Mouse (Mus musculus) spleen, adult 2 months (tissue): ENCODE measurements around the gene Nckipsd. TPM values are rescaled to one million over a fixed set of nuclear protein-coding genes. Genes with fewer than 3 reads are reported as not detected.
A peak's percentile ranks its signal among the peaks of the same experiment; 100 is the strongest.

Experiments
- DNase-seq, 2 experiments: peaks; one replicate each; pipeline versions ENCODE4 v3.0.0 to v3.0.0-alpha.2; 2012 to 2021; ENCODE audit warnings: low spot score in 2 of 2, low read depth in 1 of 2
- H3K27ac ChIP-seq: fragments of 200-500 bp; 2 replicates; pipeline ENCODE4 v1.5.1; 2012; ENCODE audit warnings: low read length, inconsistent platforms; ENCODE audit not compliant: insufficient read depth
- H3K27me3 ChIP-seq: fragments of 200-500 bp; 2 replicates; pipeline ENCODE4 v1.6.1; 2012; ENCODE audit warnings: mild to moderate bottlenecking, moderate library complexity, low read length, inconsistent platforms; ENCODE audit not compliant: control insufficient read depth, insufficient read depth
- H3K36me3 ChIP-seq: fragments of 200-500 bp; 2 replicates; pipeline ENCODE4 v1.6.1; 2012; ENCODE audit warnings: mild to moderate bottlenecking, low read length, inconsistent platforms; ENCODE audit not compliant: control insufficient read depth, insufficient read depth
- H3K4me1 ChIP-seq: fragments of 200-500 bp; 2 replicates; pipeline ENCODE4 v1.6.1; 2011; ENCODE audit warnings: inconsistent platforms; ENCODE audit not compliant: control insufficient read depth, insufficient read depth, insufficient read length
- H3K4me3 ChIP-seq: fragments of 200-500 bp; 2 replicates; pipeline ENCODE4 v1.5.1; 2011; ENCODE audit warnings: mild to moderate bottlenecking, inconsistent platforms; ENCODE audit not compliant: insufficient read depth, insufficient read length; ENCODE audit errors: extremely low read depth
- CTCF ChIP-seq: fragments of 200-500 bp; IDR thresholded peaks from 2 replicates; pipeline ENCODE4 v1.5.1; 2011; ENCODE audit warnings: mild to moderate bottlenecking, inconsistent platforms; ENCODE audit not compliant: insufficient read depth, insufficient read length, insufficient replicate concordance; ENCODE audit errors: extremely low read depth
- POLR2A ChIP-seq: fragments of 200-500 bp; IDR thresholded peaks from 2 replicates; pipeline ENCODE4 v1.6.1; 2011; ENCODE audit warnings: low read depth, low read length, inconsistent platforms
- WGBS: fragments of 180-500 bp; shearing (Covaris S2); methylation state at CpG from one replicate; pipeline ENCODE4 v1.1.7; 2018; 5-methylcytosine and 5-hydroxymethylcytosine counted together
- polyA plus RNA-seq: library from polyadenylated mRNA; depleted of rRNA; stranded (reverse); fragments of >200 nt; gene quantifications from 2 replicates; pipeline ENCODE4 v1.2.3, GENCODE M21; 2012

The Nckipsd gene
- polyA plus RNA-seq, 1 experiment: 26.4 TPM

- Histone ChIP-seq H3K36me3 (no peaks in the 10 kb centered on the region), H3K4me3 (no peak overlapping the region), H3K27ac (no peak overlapping the region), H3K4me1 (peaks cover 12% of the 10 kb centered on the region), H3K27me3 (no peaks in the 10 kb centered on the region)
- TF ChIP-seq CTCF (no peak), POLR2A (no peak)
- WGBS: 92% methylated on average over 3 of the region's 3 CpGs
- DNase-seq: no peak
Measured at GRCm38 (mm10) chr9:108788713-108789112, 19.5 kb upstream of the Nckipsd start.

GRCm38 (mm10) chr9:108792307-108792706 is 15.9 kb upstream of the Nckipsd start:
- H3K27ac ChIP-seq: no peak overlapping the region
- peaks cover 8% of the 10 kb centered on the region for H3K4me1 ChIP-seq
- TF ChIP-seq CTCF (no peak), POLR2A (no peak)
- WGBS: 72% methylated on average over 1 of the region's 1 CpGs
- H3K4me3 ChIP-seq: no peak overlapping the region
- peaks cover 14% of the 10 kb centered on the region for H3K36me3 ChIP-seq
- H3K27me3 ChIP-seq: no peaks in the 10 kb centered on the region
- DNase-seq: no peak

- no peak overlapping the region for H3K27ac ChIP-seq
- no peak for TF ChIP-seq CTCF
- TF ChIP-seq POLR2A: no peak
- DNase-seq: no peak
- H3K36me3 ChIP-seq: peaks cover 17% of the 10 kb centered on the region
- peaks cover 8% of the 10 kb centered on the region for H3K4me1 ChIP-seq
- 21% methylated on average over 3 of the region's 3 CpGs for WGBS
- H3K27me3 ChIP-seq: no peaks in the 10 kb centered on the region
- no peak overlapping the region for H3K4me3 ChIP-seq
Measured at GRCm38 (mm10) chr9:108792730-108793129, 15.4 kb upstream of the Nckipsd start.

GRCm38 (mm10) chr9:108795281-108795680 is 12.9 kb upstream of the Nckipsd start:
- H3K4me3 ChIP-seq: no peak overlapping the region
- WGBS: 77% methylated on average over 2 of the region's 2 CpGs
- H3K36me3 ChIP-seq: peaks cover 32% of the 10 kb centered on the region
- H3K27me3 ChIP-seq: no peaks in the 10 kb centered on the region
- DNase-seq: no peak
- H3K4me1 ChIP-seq: peaks cover 8% of the 10 kb centered on the region
- no peak overlapping the region for H3K27ac ChIP-seq
- TF ChIP-seq POLR2A (no peak), CTCF (no peak)

GRCm38 (mm10) chr9:108795762-108796161 is 12.4 kb upstream of the Nckipsd start:
- no peak for DNase-seq
- H3K36me3 ChIP-seq: peaks cover 32% of the 10 kb centered on the region

GRCm38 (mm10) chr9:108796351-108796981 is 11.7 kb upstream of the Nckipsd start:
- whole genome bisulfite sequencing: 85% methylated on average over 4 of the region's 4 CpGs
- peaks cover 36% of the 10 kb centered on the region for H3K36me3 ChIP-seq
- TF ChIP-seq POLR2A (no peak), CTCF (no peak)
- 0 out of 2 replicates have a peak overlapping the region, but pooled peaks have one; percentile 19 for H3K27ac ChIP-seq
- H3K4me1 ChIP-seq: peaks cover 8% of the 10 kb centered on the region
- no peaks in the 10 kb centered on the region for H3K27me3 ChIP-seq
- DNase-seq: no peak
- no peak overlapping the region for H3K4me3 ChIP-seq

More at GRCm38 (mm10) chr9:108795762-108796161, 12.4 kb upstream of the Nckipsd start:
- whole genome bisulfite sequencing: 69% methylated on average over 11 of the region's 11 CpGs
- H3K4me3 ChIP-seq: no peak overlapping the region
- 0 out of 2 replicates have a peak overlapping the region, but pooled peaks have one; percentile 19 for H3K27ac ChIP-seq
- H3K27me3 ChIP-seq: no peaks in the 10 kb centered on the region
- peaks cover 8% of the 10 kb centered on the region for H3K4me1 ChIP-seq
- TF ChIP-seq POLR2A (no peak), CTCF (no peak)

- WGBS: 95% methylated on average over 7 of the region's 7 CpGs
- TF ChIP-seq CTCF: no peak
- no peak for TF ChIP-seq POLR2A
- Histone ChIP-seq H3K4me3 (no peak overlapping the region), H3K36me3 (peaks cover 40% of the 10 kb centered on the region), H3K4me1 (peaks cover 8% of the 10 kb centered on the region; the same call in 1 of the 2 replicates), H3K27me3 (no peaks in the 10 kb centered on the region), H3K27ac (no peak overlapping the region)
- DNase-seq: no peak
Measured at GRCm38 (mm10) chr9:108797477-108797876, 10.7 kb upstream of the Nckipsd start.
